Mouse (Mus musculus): Measurements from ENCODE around the gene Crip2.

The Crip2 gene

GRCm38 (mm10) chr12:113139908-113140615 is at the start of gene Crip2:
Crip2 (plus strand) TSS chr12:113140236.
- DNase-seq (ENCODE audit: low read depth, low spot score) = peak; percentile 58

- DNase-seq (ENCODE audit: low read depth, low spot score) = no peak
Observed at GRCm38 (mm10) chr12:113097040-113097439, 43.0 kb upstream of the Crip2 start.

GRCm38 (mm10) chr12:113097749-113098281 is 42.2 kb upstream of the Crip2 start, which contains the start of gene Mta1:
Mta1 (plus strand) TSS chr12:113098278.
- no peak for DNase-seq (ENCODE audit: low read depth, low spot score)

GRCm38 (mm10) chr12:113098530-113099151 is 41.4 kb upstream of the Crip2 start:
- DNase-seq (ENCODE audit: low read depth, low spot score) = no peak

GRCm38 (mm10) chr12:113099470-113100237 is 40.4 kb upstream of the Crip2 start:
- DNase-seq (ENCODE audit: low read depth, low spot score) = no peak

GRCm38 (mm10) chr12:113100448-113101076 is 39.5 kb upstream of the Crip2 start:
- no peak for DNase-seq (ENCODE audit: low read depth, low spot score)

- no peak for DNase-seq (ENCODE audit: low read depth, low spot score)
Observed at GRCm38 (mm10) chr12:113101251-113101960, 38.6 kb upstream of the Crip2 start.

- DNase-seq (ENCODE audit: low read depth, low spot score) = no peak
Observed at GRCm38 (mm10) chr12:113102461-113102860, 37.6 kb upstream of the Crip2 start.

GRCm38 (mm10) chr12:113103846-113104451 is 36.1 kb upstream of the Crip2 start:
- no peak for DNase-seq (ENCODE audit: low read depth, low spot score)

- DNase-seq (ENCODE audit: low read depth, low spot score) = no peak
Observed at GRCm38 (mm10) chr12:113106386-113106785, 33.6 kb upstream of the Crip2 start.

GRCm38 (mm10) chr12:113107431-113108124 is 32.5 kb upstream of the Crip2 start:
- DNase-seq (ENCODE audit: low read depth, low spot score) = peak; percentile 52

GRCm38 (mm10) chr12:113108528-113109283 is 31.3 kb upstream of the Crip2 start:
- no peak for DNase-seq (ENCODE audit: low read depth, low spot score)

GRCm38 (mm10) chr12:113109801-113110200 is 30.2 kb upstream of the Crip2 start:
- no peak for DNase-seq (ENCODE audit: low read depth, low spot score)

GRCm38 (mm10) chr12:113114141-113114540 is 25.9 kb upstream of the Crip2 start:
- DNase-seq (ENCODE audit: low read depth, low spot score) = no peak

- DNase-seq (ENCODE audit: low read depth, low spot score) = no peak
Observed at GRCm38 (mm10) chr12:113114856-113115538, 25.0 kb upstream of the Crip2 start.

- peak; percentile 71 for DNase-seq (ENCODE audit: low read depth, low spot score)
Observed at GRCm38 (mm10) chr12:113119516-113120410, 20.3 kb upstream of the Crip2 start.

- no peak for DNase-seq (ENCODE audit: low read depth, low spot score)
Observed at GRCm38 (mm10) chr12:113124726-113125125, 15.3 kb upstream of the Crip2 start.

- DNase-seq (ENCODE audit: low read depth, low spot score) = no peak
Observed at GRCm38 (mm10) chr12:113130732-113131131, 9.3 kb upstream of the Crip2 start.
